Mouse (Mus musculus): ENCODE measurements at regions not wholly inside any gene's neighbourhood (a gene's known extent, or its start where the extent isn't known, plus 50 kb on each side); places are given as distances from the start of the nearest gene placed in this dataset.

GRCm38 (mm10) chr8:34542361-34543038 is 431.0 kb upstream of the Gm10131 start:
- TF ChIP-seq CTCF (IDR thresholded peaks at IDR 0.05; ENCODE audit: low read depth, low read length) = no peak
- no peak for TF ChIP-seq POLR2A (IDR thresholded peaks at IDR 0.05; ENCODE audit: extremely low read depth, insufficient read depth, low read length)
